Mouse (Mus musculus) CH12.LX (cell line): ENCODE results near the gene Kalrn. TPM values are rescaled to one million over a fixed set of nuclear protein-coding genes. Genes with fewer than 3 reads are reported as not detected.

ENCODE experiments used
- DNase-seq: peaks from one replicate; pipeline ENCODE4 v3.0.0-alpha.2; 2013; ENCODE audit errors: extremely low read depth
- H3K27ac ChIP-seq: 2 replicates; pipeline ENCODE4 v1.5.1; 2012; ENCODE audit warnings: low read depth, mild to moderate bottlenecking, control low read depth, moderate library complexity; ENCODE audit not compliant: insufficient read depth
- H3K27me3 ChIP-seq: replicated peaks from 2 replicates; pipeline ENCODE3; 2012; ENCODE audit warnings: inconsistent platforms
- H3K36me3 ChIP-seq, 2 experiments: replicated peaks in 1 of 2; 2 replicates each; pipeline versions ENCODE3 to v1.6.1; 2012; ENCODE audit warnings: inconsistent platforms in 1 of 2, low read length in 1 of 2, mild to moderate bottlenecking in 1 of 2, mixed read lengths in 1 of 2, moderate library complexity in 1 of 2; ENCODE audit not compliant: control insufficient read depth in 1 of 2, insufficient read depth in 1 of 2
- H3K4me1 ChIP-seq, 2 experiments: 2 replicates each; pipeline ENCODE4 v1.6.1; 2012; ENCODE audit warnings: inconsistent platforms in 1 of 2, moderate library complexity in 1 of 2; ENCODE audit not compliant: insufficient read depth in 2 of 2, control insufficient read depth in 1 of 2
- H3K4me2 ChIP-seq: 2 replicates; pipeline ENCODE4 v1.6.1; 2012; ENCODE audit warnings: low read depth, mild to moderate bottlenecking, control low read depth; ENCODE audit not compliant: poor library complexity, insufficient read depth, severe bottlenecking
- H3K4me3 ChIP-seq, 3 experiments: fragments of 150-350 bp in 1 of 3; sonication (generic) in 1 of 3; replicated peaks in 1 of 3; 2 replicates each; pipeline versions ENCODE3 to v1.5.1; 2011 to 2012; ENCODE audit warnings: low read depth in 2 of 3, low read length in 2 of 3, mild to moderate bottlenecking in 2 of 3, moderate library complexity in 2 of 3, control low read depth in 1 of 3, improper control_type of control experiment in 1 of 3, inconsistent platforms in 1 of 3, mixed read lengths in 1 of 3; ENCODE audit not compliant: poor library complexity in 1 of 3
- H3K79me2 ChIP-seq: replicated peaks from 2 replicates; pipeline ENCODE4 v1.6.1; 2012; ENCODE audit warnings: mild to moderate bottlenecking, moderate library complexity; ENCODE audit not compliant: control insufficient read depth, poor library complexity, insufficient read depth, severe bottlenecking; ENCODE audit errors: extremely low read depth
- H3K9ac ChIP-seq: 2 replicates; pipeline ENCODE4 v1.6.1; 2012; ENCODE audit warnings: low read depth, mild to moderate bottlenecking, control low read depth, moderate library complexity; ENCODE audit not compliant: insufficient read depth
- H3K9me3 ChIP-seq: replicated peaks from 2 replicates; pipeline ENCODE3; 2012; ENCODE audit warnings: low read length, inconsistent platforms, mixed read lengths
- BHLHE40 ChIP-seq: IDR thresholded peaks from 2 replicates; pipeline ENCODE4 v1.6.1; 2011; ENCODE audit warnings: mild to moderate bottlenecking, low read depth, low read length, improper control_type of control experiment
- CHD1 ChIP-seq: IDR thresholded peaks from 2 replicates; pipeline ENCODE4 v1.6.1; 2012; ENCODE audit warnings: low read depth, low read length, improper control_type of control experiment, inconsistent platforms
- HCFC1 ChIP-seq: IDR thresholded peaks from 2 replicates; pipeline ENCODE4 v1.6.1; 2012; ENCODE audit warnings: low read depth, mild to moderate bottlenecking, inconsistent platforms, low read length, improper control_type of control experiment
- JUN ChIP-seq: IDR thresholded peaks from 2 replicates; pipeline ENCODE4 v1.6.1; 2011; ENCODE audit warnings: low read depth, mild to moderate bottlenecking, low read length, improper control_type of control experiment, moderate library complexity; ENCODE audit not compliant: insufficient read depth
- MAFK ChIP-seq: IDR thresholded peaks from 2 replicates; pipeline ENCODE4 v1.6.1; 2011; ENCODE audit warnings: low read length, improper control_type of control experiment; ENCODE audit not compliant: insufficient replicate concordance
- MAX ChIP-seq: IDR thresholded peaks from 2 replicates; pipeline ENCODE4 v1.6.1; 2011; ENCODE audit warnings: low read length, improper control_type of control experiment
- MAZ ChIP-seq: IDR thresholded peaks from 2 replicates; pipeline ENCODE4 v1.6.1; 2012; ENCODE audit warnings: low read depth, mild to moderate bottlenecking, inconsistent platforms, low read length, improper control_type of control experiment, moderate library complexity
- MEF2A ChIP-seq: IDR thresholded peaks from 2 replicates; pipeline ENCODE4 v1.6.1; 2014; ENCODE audit warnings: low read depth, mild to moderate bottlenecking, inconsistent platforms, low read length, improper control_type of control experiment, borderline replicate concordance
- MYC ChIP-seq: IDR thresholded peaks from 2 replicates; pipeline ENCODE4 v1.6.1; 2011; ENCODE audit warnings: low read depth, mild to moderate bottlenecking, improper control_type of control experiment, low read length
- POLR2AphosphoS2 ChIP-seq: IDR thresholded peaks from 2 replicates; pipeline ENCODE4 v1.6.1; 2011; ENCODE audit warnings: low read depth, low read length, improper control_type of control experiment
- RAD21 ChIP-seq: IDR thresholded peaks from 2 replicates; pipeline ENCODE4 v1.6.1; 2011; ENCODE audit warnings: low read depth, mild to moderate bottlenecking, low read length, improper control_type of control experiment, moderate library complexity
- RCOR1 ChIP-seq: conservative IDR thresholded peaks from 2 replicates; pipeline ENCODE4 v1.6.1; 2012; ENCODE audit warnings: low read depth, mild to moderate bottlenecking, inconsistent platforms, low read length, improper control_type of control experiment
- TBP ChIP-seq: conservative IDR thresholded peaks from 2 replicates; pipeline ENCODE4 v1.6.1; 2011; ENCODE audit warnings: low read depth, low read length, improper control_type of control experiment
- TCF12 ChIP-seq: IDR thresholded peaks from 2 replicates; pipeline ENCODE4 v1.6.1; 2014; ENCODE audit warnings: low read depth, mild to moderate bottlenecking, inconsistent platforms, low read length, improper control_type of control experiment
- ZNF384 ChIP-seq: IDR thresholded peaks from 2 replicates; pipeline ENCODE4 v1.6.1; 2012; ENCODE audit warnings: low read depth, low read length, improper control_type of control experiment, inconsistent platforms
- dilution Hi-C: fragments of 300-500 bp; cut with MboI; formaldehyde crosslinking; loops from 2 replicates; pipeline ENCODE4 v1.14.3; 2020; ENCODE audit warnings: low sequenced_read_pairs; ENCODE audit not compliant: extremely low pct_unique_long_range_greater_than_20kb, extremely low pct_ligation_motif_present
- in situ Hi-C: fragments of 300-500 bp; cut with MboI; formaldehyde crosslinking; loops from 3 replicates; pipeline ENCODE4 v1.14.3; 2019; ENCODE audit warnings: low sequenced_read_pairs, low pct_ligation_motif_present, low pct_unique_long_range_greater_than_20kb, mixed read lengths
- polyA plus RNA-seq: library from polyadenylated mRNA; unstranded; fragments of >175 nt; gene quantifications from 2 replicates; pipeline ENCODE4 v1.2.1, GENCODE M21; 2012; ENCODE audit warnings: low read depth; ENCODE audit not compliant: insufficient read length
- total RNA-seq, 2 experiments: library from RNA; depleted of rRNA; stranded (reverse); fragments of 300-350 nt in 1 of 2; fragments of >200 nt in 1 of 2; gene quantifications; 2 replicates each; pipeline ENCODE4 v1.2.3; 2012 to 2014

Kalrn gene
- total and polyA plus RNA-seq, 3 experiments: 0.08 to 0.09 TPM; not detected in 1

GRCm38 (mm10) chr16:34543754-34544153 is 29.6 kb downstream of the Kalrn start:
- H3K9ac ChIP-seq: no peak overlapping the region
- H3K36me3 ChIP-seq: no peaks in the 10 kb centered on the region
- H3K4me3 ChIP-seq: no peak overlapping the region
- H3K79me2 ChIP-seq: no peaks in the 10 kb centered on the region
- no peaks in the 10 kb centered on the region for H3K4me1 ChIP-seq
- H3K4me2 ChIP-seq: no peak overlapping the region
- in situ Hi-C loops: no loop called here
- H3K9me3 ChIP-seq: peaks cover 10% of the 10 kb centered on the region
- dilution Hi-C loops: no loop called here
- no peak for DNase-seq
- no peak for TF ChIP-seq TBP
- TF ChIP-seq TCF12: no peak
- TF ChIP-seq MEF2A: no peak
- no peak for TF ChIP-seq MAZ
- no peak for TF ChIP-seq POLR2AphosphoS2
- TF ChIP-seq MAX: no peak
- TF ChIP-seq BHLHE40: no peak
- TF ChIP-seq JUN: no peak
- no peak for TF ChIP-seq MAFK
- no peak for TF ChIP-seq HCFC1
- peaks cover 90% of the 10 kb centered on the region for H3K27me3 ChIP-seq
- H3K27ac ChIP-seq: no peak overlapping the region

GRCm38 (mm10) chr16:34542341-34542740 is 31.0 kb downstream of the Kalrn start:
- dilution Hi-C loops: no loop called here
- no peak for TF ChIP-seq POLR2AphosphoS2
- no peak for TF ChIP-seq CHD1
- TF ChIP-seq HCFC1: no peak
- no peak for TF ChIP-seq ZNF384
- no peak overlapping the region for H3K27ac ChIP-seq
- H3K9ac ChIP-seq: no peak overlapping the region
- peaks cover 92% of the 10 kb centered on the region for H3K27me3 ChIP-seq
- H3K4me2 ChIP-seq: no peak overlapping the region
- H3K36me3 ChIP-seq: no peaks in the 10 kb centered on the region
- no peak for DNase-seq
- peaks cover 10% of the 10 kb centered on the region for H3K9me3 ChIP-seq
- in situ Hi-C loops: no loop called here
- H3K4me3 ChIP-seq: no peak overlapping the region
- no peaks in the 10 kb centered on the region for H3K79me2 ChIP-seq
- H3K4me1 ChIP-seq: no peaks in the 10 kb centered on the region

- Histone ChIP-seq H3K27me3 (peaks cover 87% of the 10 kb centered on the region), H3K27ac (no peak overlapping the region), H3K4me3 (no peak overlapping the region), H3K9ac (no peak overlapping the region), H3K79me2 (no peaks in the 10 kb centered on the region), H3K36me3 (no peaks in the 10 kb centered on the region), H3K4me2 (no peak overlapping the region), H3K4me1 (no peaks in the 10 kb centered on the region), H3K9me3 (peaks cover 10% of the 10 kb centered on the region)
- dilution Hi-C loops (no loop called here), in situ Hi-C loops (no loop called here)
- no peak for DNase-seq
- no peak for TF ChIP-seq MYC
- no peak for TF ChIP-seq MAX
- TF ChIP-seq RAD21: no peak
- no peak for TF ChIP-seq RCOR1
- TF ChIP-seq BHLHE40: no peak
Measured at GRCm38 (mm10) chr16:34538679-34539185, 34.6 kb downstream of the Kalrn start.
